Mouse (Mus musculus): Measurements from ENCODE around the gene Mvb12b.

GRCm38 (mm10) chr2:33870369-33871180 lies 17.2 kb downstream of the Mvb12b start:
- TF ChIP-seq CTCF (IDR thresholded peaks at IDR 0.05; ENCODE audit: low read depth, low read length), result no peak
- no peak for TF ChIP-seq POLR2A (IDR thresholded peaks at IDR 0.05; ENCODE audit: extremely low read depth, insufficient read depth, low read length)
